Mouse (Mus musculus): ENCODE data around the gene Phldb3. TPM values are rescaled to one million over a fixed set of nuclear protein-coding genes. Genes with fewer than 3 reads are reported as not detected.

Phldb3 gene
- total and polyA plus RNA-seq, 2 experiments from 2014 or later: 0.11 TPM; not detected in 1

DNA sequence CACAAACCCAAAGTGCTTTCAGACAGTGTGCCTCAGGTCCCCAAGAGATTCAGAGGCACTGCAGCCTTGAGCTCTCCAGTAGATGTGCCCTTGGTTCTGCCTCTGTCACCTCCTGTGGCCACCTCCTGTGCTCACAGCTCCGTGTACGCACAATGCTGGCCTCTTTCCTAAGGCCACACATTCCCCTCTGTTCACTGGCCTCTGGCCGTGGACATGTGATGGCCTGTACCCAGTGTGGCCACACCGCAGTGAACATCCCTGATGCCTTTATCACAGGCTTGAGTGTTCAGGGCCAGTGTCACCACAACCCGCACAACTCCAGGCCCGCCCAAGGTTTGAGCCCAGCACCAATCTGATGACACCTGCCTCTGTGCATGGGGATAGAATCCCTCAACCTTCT, 25.7 kb upstream of the Phldb3 start:
- no peaks in the 10 kb centered on the region for H3K27me3 ChIP-seq (ENCODE audit: insufficient read depth, low read length)
- no peaks in the 10 kb centered on the region for H3K9me3 ChIP-seq (ENCODE audit: low read length)
- H3K4me3 ChIP-seq (ENCODE audit: low read depth, low read length): no peak overlapping the region
- 85% methylated on average over 6 of the region's 6 CpGs for WGBS
- DNase-seq (ENCODE audit: low spot score): no peak
- no peak for ATAC-seq (ENCODE audit: low FRiP score)
- no peak overlapping the region for H3K4me2 ChIP-seq (ENCODE audit: low read depth, low read length, poor library complexity, severe bottlenecking)
- 0 out of 2 replicates have a peak, but pooled peaks cover 3% of the 10 kb centered on the region for H3K36me3 ChIP-seq (ENCODE audit: insufficient read depth, low read length)
- no peaks in the 10 kb centered on the region for H3K4me1 ChIP-seq (ENCODE audit: insufficient read depth, low read length)
- no peak for TF ChIP-seq CTCF (IDR thresholded peaks at IDR 0.05)
- H3K9ac ChIP-seq (replicated peaks; ENCODE audit: low read length, poor library complexity, severe bottlenecking): no peak overlapping the region
- H3K27ac ChIP-seq (ENCODE audit: low read depth, low read length): no peak overlapping the region

- TF ChIP-seq CTCF (IDR thresholded peaks at IDR 0.05): no peak
- peak overlapping the region; percentile 66 for H3K4me2 ChIP-seq (ENCODE audit: low read depth, low read length, poor library complexity, severe bottlenecking)
Observed at GRCm38 (mm10) chr7:24585995-24586394, 24.6 kb upstream of the Phldb3 start.

DNA sequence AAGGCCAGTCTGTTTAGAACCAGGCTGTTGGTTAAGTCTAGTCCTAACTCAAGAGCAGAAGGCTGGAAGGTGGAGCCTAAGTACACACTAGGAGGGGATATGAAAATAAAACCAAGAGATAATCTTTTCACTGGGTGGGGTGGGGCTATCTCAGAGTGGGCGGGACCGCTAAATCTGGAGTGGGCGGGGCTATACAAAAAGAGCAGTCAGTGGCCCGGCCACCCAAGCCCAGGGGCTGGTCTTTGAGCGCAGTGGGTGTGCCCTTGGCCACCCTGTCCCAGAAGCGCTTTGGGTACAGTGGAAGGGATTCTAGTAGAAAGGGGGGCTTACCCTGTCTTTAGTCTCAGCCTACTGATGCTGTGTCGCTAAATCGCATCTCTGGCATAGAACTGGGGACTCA, 23.7 kb upstream of the Phldb3 start:
- peak; percentile 44 for DNase-seq (ENCODE audit: low spot score)
- Histone ChIP-seq H3K36me3 (ENCODE audit: insufficient read depth, low read length) (0 out of 2 replicates have a peak, but pooled peaks cover 3% of the 10 kb centered on the region), H3K4me2 (ENCODE audit: low read depth, low read length, poor library complexity, severe bottlenecking) (peak overlapping the region; percentile 66), H3K9me3 (ENCODE audit: low read length) (no peaks in the 10 kb centered on the region), H3K27ac (ENCODE audit: low read depth, low read length) (peak overlapping the region; percentile 71; the same call in 1 of the 2 replicates), H3K9ac (replicated peaks; ENCODE audit: low read length, poor library complexity, severe bottlenecking) (peak overlapping the region; percentile 90), H3K4me3 (ENCODE audit: low read depth, low read length) (peak overlapping the region; percentile 64), H3K4me1 (ENCODE audit: insufficient read depth, low read length) (no peaks in the 10 kb centered on the region), H3K27me3 (ENCODE audit: insufficient read depth, low read length) (no peaks in the 10 kb centered on the region)
- peak; percentile 61 for ATAC-seq (ENCODE audit: low FRiP score)
- 8% methylated on average over 8 of the region's 8 CpGs for WGBS
- no peak for TF ChIP-seq CTCF (IDR thresholded peaks at IDR 0.05)

More at GRCm38 (mm10) chr7:24585995-24586394, 24.6 kb upstream of the Phldb3 start:
- H3K9ac ChIP-seq (replicated peaks; ENCODE audit: low read length, poor library complexity, severe bottlenecking): no peak overlapping the region
- DNase-seq (ENCODE audit: low spot score) (no peak), ATAC-seq (ENCODE audit: low FRiP score) (0 out of 2 replicates have a peak, but pooled peaks have one; percentile 2)
- H3K4me3 ChIP-seq (ENCODE audit: low read depth, low read length): no peak overlapping the region
- 52% methylated on average over 14 of the region's 16 CpGs for WGBS
- no peaks in the 10 kb centered on the region for H3K4me1 ChIP-seq (ENCODE audit: insufficient read depth, low read length)
- no peak overlapping the region for H3K27ac ChIP-seq (ENCODE audit: low read depth, low read length)
- H3K9me3 ChIP-seq (ENCODE audit: low read length): no peaks in the 10 kb centered on the region
- 0 out of 2 replicates have a peak, but pooled peaks cover 3% of the 10 kb centered on the region for H3K36me3 ChIP-seq (ENCODE audit: insufficient read depth, low read length)
- H3K27me3 ChIP-seq (ENCODE audit: insufficient read depth, low read length): no peaks in the 10 kb centered on the region

DNA sequence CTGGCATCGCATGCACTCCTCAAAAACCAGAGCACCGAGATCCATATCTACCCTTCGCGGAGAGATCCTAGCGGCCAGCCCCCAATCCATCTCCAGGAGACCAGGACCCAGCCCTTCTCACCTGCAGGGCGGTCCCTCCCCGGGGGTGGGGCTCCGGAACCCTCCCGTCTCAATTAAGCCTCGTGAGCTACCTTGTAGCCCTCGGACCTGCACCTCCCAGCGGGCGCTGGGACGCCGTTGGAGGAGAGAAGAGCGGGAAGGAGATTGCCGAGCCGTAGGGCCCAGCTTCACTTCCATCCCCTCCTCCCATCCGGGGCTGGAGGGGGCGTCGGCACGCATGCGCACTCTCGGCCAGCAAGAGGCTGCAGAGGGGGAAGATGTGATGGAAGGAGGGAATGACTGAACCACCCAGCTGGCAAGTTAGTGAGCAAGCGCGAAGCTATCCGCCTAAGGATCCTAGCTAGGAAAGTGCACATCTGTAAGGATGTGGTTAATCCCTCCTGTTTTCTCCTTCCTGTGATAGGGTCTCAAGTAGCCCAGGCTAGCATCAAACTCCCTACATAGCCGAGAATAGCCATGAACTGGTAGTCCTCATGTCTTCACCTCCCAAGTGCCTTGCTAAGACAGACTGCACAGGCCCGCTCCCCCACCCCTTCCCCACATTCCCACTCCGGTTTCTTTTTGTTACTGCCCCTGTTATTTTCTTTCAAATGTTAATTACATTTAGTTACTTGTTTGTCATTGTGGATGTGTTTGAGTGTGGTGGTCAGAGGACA, 23.0 kb upstream of the Phldb3 start, which contains the start of the genes Ethe1 and Zfp575:
TSS of gene Ethe1 (plus strand) at position 214 of the 776 bp plus-strand sequence.
TSS of gene Zfp575 (minus strand) at position 312 of the 776 bp plus-strand sequence.
- TF ChIP-seq CTCF (IDR thresholded peaks at IDR 0.05): no peak
- peak within 1 kb of the TSS; percentile 64 for H3K4me3 ChIP-seq (ENCODE audit: low read depth, low read length)
- no peaks in the 10 kb centered on the region for H3K9me3 ChIP-seq (ENCODE audit: low read length)
- H3K36me3 ChIP-seq (ENCODE audit: insufficient read depth, low read length): 0 out of 2 replicates have a peak, but pooled peaks cover 3% of the 10 kb centered on the region
- DNase-seq (ENCODE audit: low spot score) (peak; percentile 84), ATAC-seq (ENCODE audit: low FRiP score) (peak; percentile 83)
- peak within 1 kb of the TSS; percentile 71 for H3K27ac ChIP-seq (ENCODE audit: low read depth, low read length)
- peak within 1 kb of the TSS; percentile 66 for H3K4me2 ChIP-seq (ENCODE audit: low read depth, low read length, poor library complexity, severe bottlenecking)
- 5% methylated on average over 30 of the region's 30 CpGs for WGBS
- H3K9ac ChIP-seq (replicated peaks; ENCODE audit: low read length, poor library complexity, severe bottlenecking): peak within 1 kb of the TSS; percentile 90
- H3K27me3 ChIP-seq (ENCODE audit: insufficient read depth, low read length): no peaks in the 10 kb centered on the region
- H3K4me1 ChIP-seq (ENCODE audit: insufficient read depth, low read length): no peaks in the 10 kb centered on the region

DNA sequence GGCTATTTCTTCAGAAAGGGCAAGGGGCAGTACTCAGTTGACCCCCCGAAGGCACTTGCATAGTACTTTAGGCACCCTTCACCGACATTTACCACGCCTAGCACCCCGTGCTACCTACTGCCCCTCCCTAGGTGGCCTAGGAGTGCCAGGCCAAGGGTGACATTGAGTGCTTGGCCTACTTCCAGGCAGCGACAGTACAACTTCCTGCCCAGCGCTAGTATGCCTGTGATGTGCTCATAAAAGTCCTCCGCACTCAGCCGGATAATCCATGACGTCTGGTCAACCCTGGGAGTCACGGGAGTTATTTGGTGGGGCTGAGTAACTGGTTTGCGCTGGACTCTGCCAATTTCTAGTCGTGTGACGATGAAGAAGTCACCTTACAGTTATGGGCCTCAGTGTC, 22.2 kb upstream of the Phldb3 start:
- no peaks in the 10 kb centered on the region for H3K9me3 ChIP-seq (ENCODE audit: low read length)
- H3K4me3 ChIP-seq (ENCODE audit: low read depth, low read length): no peak overlapping the region
- H3K36me3 ChIP-seq (ENCODE audit: insufficient read depth, low read length): 0 out of 2 replicates have a peak, but pooled peaks cover 3% of the 10 kb centered on the region
- H3K27me3 ChIP-seq (ENCODE audit: insufficient read depth, low read length): no peaks in the 10 kb centered on the region
- WGBS: 83% methylated on average over 13 of the region's 13 CpGs
- no peak for ATAC-seq (ENCODE audit: low FRiP score)
- no peak overlapping the region for H3K4me2 ChIP-seq (ENCODE audit: low read depth, low read length, poor library complexity, severe bottlenecking)
- H3K9ac ChIP-seq (replicated peaks; ENCODE audit: low read length, poor library complexity, severe bottlenecking): no peak overlapping the region
- DNase-seq (ENCODE audit: low spot score): no peak
- H3K27ac ChIP-seq (ENCODE audit: low read depth, low read length): no peak overlapping the region
- no peak for TF ChIP-seq CTCF (IDR thresholded peaks at IDR 0.05)
- H3K4me1 ChIP-seq (ENCODE audit: insufficient read depth, low read length): 0 out of 2 replicates have a peak, but pooled peaks cover 3% of the 10 kb centered on the region

- no peaks in the 10 kb centered on the region for H3K36me3 ChIP-seq (ENCODE audit: insufficient read depth, low read length)
- peak; percentile 60 for TF ChIP-seq CTCF (IDR thresholded peaks at IDR 0.05)
- H3K4me2 ChIP-seq (ENCODE audit: low read depth, low read length, poor library complexity, severe bottlenecking): no peak overlapping the region
- H3K9me3 ChIP-seq (ENCODE audit: low read length): no peaks in the 10 kb centered on the region
- ATAC-seq (ENCODE audit: low FRiP score) (no peak), DNase-seq (ENCODE audit: low spot score) (no peak)
- no peak overlapping the region for H3K27ac ChIP-seq (ENCODE audit: low read depth, low read length)
- H3K4me3 ChIP-seq (ENCODE audit: low read depth, low read length): no peak overlapping the region
- 69% methylated on average over 5 of the region's 5 CpGs for WGBS
- no peak overlapping the region for H3K9ac ChIP-seq (replicated peaks; ENCODE audit: low read length, poor library complexity, severe bottlenecking)
- peaks cover 18% of the 10 kb centered on the region; the same call in 1 of the 2 replicates for H3K4me1 ChIP-seq (ENCODE audit: insufficient read depth, low read length)
- H3K27me3 ChIP-seq (ENCODE audit: insufficient read depth, low read length): no peaks in the 10 kb centered on the region
Observed at GRCm38 (mm10) chr7:24591735-24592134, 18.8 kb upstream of the Phldb3 start.
